Mouse (Mus musculus) embryonic facial prominence, embryonic 12.5 days (tissue): Measurements from ENCODE around the gene Scrn1. TPM values are rescaled to one million over a fixed set of nuclear protein-coding genes. Genes with fewer than 3 reads are reported as not detected.

Source experiments
- ATAC-seq: fragments of 200-750 bp; cut with Nextera tagmentation; 2 replicates; pipeline ENCODE4 v1.8.0; 2017; ENCODE audit not compliant: insufficient number of reproducible peaks, insufficient read depth, low FRiP score, low TSS enrichment
- H3K27ac ChIP-seq: fragments of 300-500 bp; sonication (generic); 2 replicates; pipeline ENCODE4 v1.5.1; 2016; ENCODE audit warnings: mild to moderate bottlenecking
- H3K27me3 ChIP-seq: fragments of 300-500 bp; sonication (generic); 2 replicates; pipeline ENCODE4 v1.6.1; 2016; ENCODE audit warnings: mild to moderate bottlenecking, moderate library complexity
- H3K36me3 ChIP-seq: fragments of 300-500 bp; sonication (generic); 2 replicates; pipeline ENCODE4 v1.6.1; 2016; ENCODE audit warnings: mild to moderate bottlenecking
- H3K4me1 ChIP-seq: fragments of 300-500 bp; sonication (generic); 2 replicates; pipeline ENCODE4 v1.6.1; 2016
- H3K4me2 ChIP-seq: fragments of 300-500 bp; sonication (generic); replicated peaks from 2 replicates; pipeline ENCODE4 v1.6.1; 2016; ENCODE audit warnings: mild to moderate bottlenecking, moderate library complexity
- H3K4me3 ChIP-seq: fragments of 300-500 bp; sonication (generic); 2 replicates; pipeline ENCODE4 v1.5.1; 2016; ENCODE audit warnings: mild to moderate bottlenecking
- H3K9ac ChIP-seq: fragments of 300-500 bp; sonication (generic); 2 replicates; pipeline ENCODE4 v1.6.1; 2016; ENCODE audit warnings: mild to moderate bottlenecking, moderate library complexity
- H3K9me3 ChIP-seq: fragments of 300-500 bp; sonication (generic); 2 replicates; pipeline ENCODE4 v1.6.1; 2016; ENCODE audit warnings: mild to moderate bottlenecking, moderate library complexity
- WGBS: fragments of 180-500 bp; shearing (Covaris S2); methylation state at CpG from one replicate; pipeline ENCODE4 v1.1.7; 2016; 5-methylcytosine and 5-hydroxymethylcytosine counted together
- polyA plus RNA-seq: library from polyadenylated mRNA; unstranded; fragments of >200 nt; fragmentation: Nextera tagmentation; extraction: Ambion mirVana; gene quantifications from 2 replicates; pipeline ENCODE4 v1.2.1, GENCODE M21; 2016

The Scrn1 gene
- polyA plus RNA-seq, 1 experiment from 2014 or later: 27.2 TPM

DNA sequence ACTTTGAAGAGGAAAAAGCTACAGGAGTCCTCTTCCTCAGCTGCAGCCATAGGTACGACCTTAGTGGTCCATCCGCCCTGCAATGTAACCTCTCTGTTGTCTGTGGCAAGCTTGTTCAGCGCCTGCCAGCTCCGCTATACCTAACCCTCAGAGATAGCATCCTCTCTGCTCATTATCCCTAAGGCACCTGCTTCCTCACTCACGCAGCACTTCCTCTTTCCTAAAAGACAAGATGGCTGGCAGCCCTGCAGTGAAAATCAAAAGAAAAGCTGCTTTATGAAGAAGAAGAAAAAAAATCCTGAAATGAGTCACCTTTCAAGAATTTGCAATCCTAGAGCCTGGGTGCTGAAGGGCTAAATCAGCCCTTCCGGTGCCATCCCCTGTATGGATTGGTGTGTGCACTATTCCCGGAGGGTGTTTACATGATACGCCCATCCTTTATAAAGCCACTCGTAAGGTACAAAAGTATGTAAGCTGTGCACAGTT lies 1.7 kb downstream of the Scrn1 start:
- Histone ChIP-seq H3K27ac (no peak overlapping the region), H3K27me3 (peaks cover 8% of the 10 kb centered on the region; the same call in 1 of the 2 replicates), H3K4me2 (peak overlapping the region; percentile 92), H3K9me3 (no peaks in the 10 kb centered on the region), H3K36me3 (no peaks in the 10 kb centered on the region), H3K4me1 (peaks cover 18% of the 10 kb centered on the region), H3K9ac (no peak overlapping the region), H3K4me3 (no peak overlapping the region)
- peak; percentile 52; the same call in 1 of the 2 replicates for ATAC-seq
- WGBS: 59% methylated on average over 9 of the region's 9 CpGs

DNA sequence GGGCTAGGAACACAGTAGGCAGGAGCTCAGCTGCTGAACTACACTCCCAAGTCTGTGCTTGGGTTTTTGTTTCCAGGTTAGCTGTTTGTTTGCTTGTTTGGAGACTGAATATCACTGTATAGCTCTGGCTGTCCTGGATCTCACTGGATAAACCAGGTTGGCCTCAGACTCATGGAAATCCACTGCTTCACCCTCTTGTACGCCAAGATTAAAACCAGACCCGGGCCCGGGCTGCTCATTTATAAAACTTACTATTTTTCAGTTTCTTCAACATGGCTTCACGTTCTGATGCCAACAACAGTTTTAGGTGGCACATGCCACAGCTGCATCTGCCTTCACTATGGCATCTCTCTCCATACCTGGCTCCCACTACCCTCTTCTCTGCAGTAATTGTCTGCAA lies 2.7 kb downstream of the Scrn1 start:
- Histone ChIP-seq H3K27me3 (peaks cover 8% of the 10 kb centered on the region; the same call in 1 of the 2 replicates), H3K4me3 (no peak overlapping the region), H3K9me3 (no peaks in the 10 kb centered on the region), H3K27ac (no peak overlapping the region), H3K4me2 (no peak overlapping the region), H3K9ac (no peak overlapping the region), H3K4me1 (peaks cover 17% of the 10 kb centered on the region), H3K36me3 (no peaks in the 10 kb centered on the region)
- WGBS: 71% methylated on average over 4 of the region's 4 CpGs
- ATAC-seq: no peak

DNA sequence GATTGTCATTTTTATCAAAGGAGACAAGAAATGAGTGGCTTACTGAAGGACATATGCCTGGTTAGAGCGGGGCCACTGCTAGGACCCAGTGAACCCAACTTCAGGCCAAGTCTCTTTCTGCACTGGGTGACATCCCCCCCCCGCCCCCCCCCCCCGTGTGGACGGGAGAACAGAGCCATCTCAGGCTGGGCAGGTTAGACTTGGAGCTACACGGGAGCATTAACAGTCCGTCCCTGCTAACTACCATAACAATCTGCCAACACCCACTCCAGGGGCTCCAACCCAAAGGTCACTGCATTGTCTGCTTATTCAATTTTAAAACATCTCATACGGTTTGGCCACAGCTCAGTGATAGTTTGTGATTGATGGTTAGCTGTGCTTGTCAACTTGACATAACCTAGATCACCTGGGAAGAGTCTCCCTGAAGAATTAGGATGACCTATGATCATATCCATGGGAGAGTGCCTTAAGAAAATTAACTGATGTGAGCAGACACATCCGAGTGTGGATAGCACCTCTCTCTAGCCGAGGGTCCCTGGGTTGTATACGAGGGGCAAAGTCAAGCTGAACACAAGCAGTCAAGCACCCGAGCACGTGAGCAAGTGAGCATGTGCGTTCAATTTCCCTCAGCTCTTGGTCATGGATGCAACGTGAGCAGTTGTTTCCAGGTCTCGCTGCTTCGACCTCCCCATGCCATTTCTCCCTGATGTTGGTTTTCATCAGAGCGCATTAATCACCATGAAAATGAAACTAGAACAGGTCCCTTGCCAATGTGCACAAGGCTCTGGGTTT lies 4.1 kb downstream of the Scrn1 start:
- Histone ChIP-seq H3K4me3 (no peak overlapping the region), H3K4me2 (no peak overlapping the region), H3K9ac (no peak overlapping the region), H3K9me3 (no peaks in the 10 kb centered on the region), H3K36me3 (no peaks in the 10 kb centered on the region), H3K27me3 (peaks cover 8% of the 10 kb centered on the region; the same call in 1 of the 2 replicates), H3K27ac (no peak overlapping the region), H3K4me1 (peaks cover 17% of the 10 kb centered on the region)
- WGBS: 68% methylated on average over 15 of the region's 17 CpGs
- no peak for ATAC-seq

DNA sequence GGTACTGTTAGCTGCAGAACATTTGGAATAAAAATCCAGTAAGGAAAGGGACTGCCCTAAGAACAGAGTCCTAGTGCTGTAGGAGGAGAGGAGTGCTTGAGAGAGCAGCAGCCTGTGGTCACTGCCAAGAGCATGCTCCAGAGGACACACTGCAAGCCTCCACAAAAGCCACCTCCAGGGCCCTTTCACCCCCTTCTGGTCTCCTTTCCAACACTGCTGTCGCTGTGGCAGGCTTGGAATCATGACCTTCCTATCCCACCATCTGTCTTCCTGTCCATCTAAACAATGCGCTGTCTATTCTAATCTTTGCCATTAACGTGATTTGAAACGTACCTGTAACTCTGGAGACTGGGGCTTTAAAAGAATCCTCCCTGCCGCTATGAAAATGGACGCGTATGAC lies 7.8 kb downstream of the Scrn1 start:
- Histone ChIP-seq H3K4me3 (no peak overlapping the region), H3K9me3 (no peaks in the 10 kb centered on the region), H3K27ac (no peak overlapping the region), H3K9ac (no peak overlapping the region), H3K36me3 (no peaks in the 10 kb centered on the region), H3K4me1 (peaks cover 5% of the 10 kb centered on the region; the same call in 1 of the 2 replicates), H3K27me3 (0 out of 2 replicates have a peak, but pooled peaks cover 1% of the 10 kb centered on the region), H3K4me2 (no peak overlapping the region)
- WGBS: 67% methylated on average over 7 of the region's 7 CpGs
- ATAC-seq: no peak

DNA sequence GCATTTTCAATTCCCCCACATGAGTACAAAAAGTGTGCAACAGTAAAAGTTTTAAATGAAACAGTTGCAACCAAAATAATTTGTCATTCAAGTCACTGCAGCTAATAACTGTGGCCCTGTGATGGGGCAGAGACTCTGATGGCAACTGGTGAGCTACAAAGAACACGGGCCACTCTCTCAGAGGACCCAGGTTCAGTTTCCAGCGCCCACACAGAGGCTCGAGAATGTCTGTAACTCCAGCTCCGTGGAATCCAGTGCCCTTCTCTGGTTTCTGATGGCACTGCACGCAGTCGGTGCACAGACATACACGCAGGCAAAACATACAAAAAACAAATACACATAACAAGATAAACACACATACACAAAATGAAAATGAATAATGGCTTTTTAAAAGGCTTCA lies 8.6 kb downstream of the Scrn1 start:
- H3K4me1 ChIP-seq: peaks cover 5% of the 10 kb centered on the region; the same call in 1 of the 2 replicates
- 88% methylated on average over 7 of the region's 7 CpGs for WGBS

DNA sequence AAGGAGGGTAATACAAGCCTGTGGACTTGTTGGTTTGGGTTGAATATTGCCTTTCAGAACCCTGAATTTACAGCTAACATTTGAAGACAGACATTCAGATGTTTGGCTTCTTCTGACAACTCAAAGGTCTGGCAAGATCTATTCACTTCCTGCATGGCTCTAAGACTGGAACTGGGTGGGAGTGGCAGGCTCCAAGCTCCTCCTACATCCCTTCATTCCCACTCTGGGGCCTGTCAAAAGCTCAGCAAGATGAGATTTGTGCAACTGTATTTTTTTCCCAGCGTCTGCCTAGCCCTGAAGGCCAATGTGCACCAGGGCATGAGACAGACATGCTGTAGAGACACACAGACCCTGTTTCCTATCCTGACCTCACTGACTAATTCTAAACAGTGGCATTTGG lies 10.5 kb downstream of the Scrn1 start:
- H3K27me3 ChIP-seq: no peaks in the 10 kb centered on the region
- WGBS: 71% methylated on average over 1 of the region's 1 CpGs
- H3K4me1 ChIP-seq: peaks cover 5% of the 10 kb centered on the region; the same call in 1 of the 2 replicates
- H3K9me3 ChIP-seq: no peaks in the 10 kb centered on the region
- ATAC-seq: no peak
- no peak overlapping the region for H3K4me2 ChIP-seq
- no peaks in the 10 kb centered on the region for H3K36me3 ChIP-seq
- H3K4me3 ChIP-seq: no peak overlapping the region
- no peak overlapping the region for H3K9ac ChIP-seq
- no peak overlapping the region for H3K27ac ChIP-seq

More for the DNA sequence above, 8.6 kb downstream of the Scrn1 start:
- H3K9me3 ChIP-seq: no peaks in the 10 kb centered on the region
- H3K36me3 ChIP-seq: no peaks in the 10 kb centered on the region
- no peak for ATAC-seq
- H3K27ac ChIP-seq: no peak overlapping the region
- H3K4me2 ChIP-seq: no peak overlapping the region
- H3K27me3 ChIP-seq: no peaks in the 10 kb centered on the region
- no peak overlapping the region for H3K4me3 ChIP-seq
- no peak overlapping the region for H3K9ac ChIP-seq

DNA sequence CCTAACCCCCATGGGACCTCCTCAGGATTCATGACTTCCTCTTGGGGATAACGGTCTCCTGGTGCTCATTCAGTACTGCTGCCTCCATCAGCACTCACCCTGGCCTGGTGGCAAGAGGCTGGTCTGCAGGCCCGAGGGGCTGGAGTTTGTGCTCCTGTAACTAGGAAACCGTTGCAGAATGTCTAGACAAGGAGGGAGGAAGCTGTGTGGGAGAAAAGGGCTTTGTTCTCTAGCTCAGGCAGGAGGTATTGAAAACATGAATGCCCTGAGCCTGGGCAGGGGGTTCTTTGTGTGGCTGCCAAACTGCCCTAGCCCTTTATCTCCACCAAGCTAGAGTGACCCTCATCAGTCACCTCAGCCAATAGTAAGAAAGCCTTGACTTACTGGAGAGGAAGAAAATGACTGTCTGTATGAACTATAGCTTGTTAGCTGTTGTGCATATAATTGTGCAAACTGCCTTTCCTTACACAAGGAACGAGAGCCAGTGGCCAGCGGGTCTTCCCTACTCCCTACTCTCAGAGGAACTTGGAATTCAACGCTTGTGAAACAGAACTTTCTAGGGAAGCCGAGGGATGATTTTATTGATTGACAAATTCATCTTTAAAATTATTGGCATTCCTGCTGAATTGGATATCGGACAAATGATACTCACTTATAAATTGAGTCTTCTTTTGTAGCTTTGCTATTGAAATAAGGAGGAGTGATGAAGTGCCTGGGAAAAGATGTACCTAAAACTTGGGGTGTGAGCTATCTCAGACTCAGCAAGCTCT lies 11.8 kb downstream of the Scrn1 start:
- Histone ChIP-seq H3K27ac (peak overlapping the region; percentile 57; the same call in 1 of the 2 replicates), H3K36me3 (no peaks in the 10 kb centered on the region), H3K27me3 (no peaks in the 10 kb centered on the region), H3K4me2 (no peak overlapping the region), H3K9ac (no peak overlapping the region), H3K9me3 (no peaks in the 10 kb centered on the region), H3K4me1 (peaks cover 5% of the 10 kb centered on the region; the same call in 1 of the 2 replicates), H3K4me3 (no peak overlapping the region)
- WGBS: 35% methylated on average over 8 of the region's 8 CpGs
- ATAC-seq: peak; percentile 72

DNA sequence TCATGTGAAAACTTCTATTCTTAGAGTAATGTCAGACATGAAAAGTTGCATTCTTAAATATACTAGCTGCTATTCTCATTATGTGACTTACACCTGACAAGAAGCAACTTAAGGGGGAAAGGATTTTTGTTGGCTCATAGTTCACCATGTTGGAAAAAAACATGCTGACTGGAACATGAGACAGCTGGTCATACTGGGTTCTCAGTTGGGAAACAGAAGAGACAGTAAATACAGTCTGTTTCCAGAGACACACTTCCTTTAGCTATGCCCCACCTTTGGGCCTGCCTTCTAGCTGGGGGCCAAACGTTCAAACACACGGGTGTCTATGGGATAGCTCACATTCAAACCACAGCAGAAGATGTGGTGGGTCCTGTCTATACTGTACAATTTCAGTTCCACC lies 12.7 kb downstream of the Scrn1 start:
- H3K27ac ChIP-seq: no peak overlapping the region
- H3K4me1 ChIP-seq: peaks cover 5% of the 10 kb centered on the region; the same call in 1 of the 2 replicates
- no peak overlapping the region for H3K4me3 ChIP-seq
- H3K9me3 ChIP-seq: no peaks in the 10 kb centered on the region
- 80% methylated on average over 2 of the region's 2 CpGs for WGBS
- no peak overlapping the region for H3K9ac ChIP-seq
- no peak for ATAC-seq
- H3K36me3 ChIP-seq: no peaks in the 10 kb centered on the region
- H3K27me3 ChIP-seq: no peaks in the 10 kb centered on the region
- H3K4me2 ChIP-seq: no peak overlapping the region

DNA sequence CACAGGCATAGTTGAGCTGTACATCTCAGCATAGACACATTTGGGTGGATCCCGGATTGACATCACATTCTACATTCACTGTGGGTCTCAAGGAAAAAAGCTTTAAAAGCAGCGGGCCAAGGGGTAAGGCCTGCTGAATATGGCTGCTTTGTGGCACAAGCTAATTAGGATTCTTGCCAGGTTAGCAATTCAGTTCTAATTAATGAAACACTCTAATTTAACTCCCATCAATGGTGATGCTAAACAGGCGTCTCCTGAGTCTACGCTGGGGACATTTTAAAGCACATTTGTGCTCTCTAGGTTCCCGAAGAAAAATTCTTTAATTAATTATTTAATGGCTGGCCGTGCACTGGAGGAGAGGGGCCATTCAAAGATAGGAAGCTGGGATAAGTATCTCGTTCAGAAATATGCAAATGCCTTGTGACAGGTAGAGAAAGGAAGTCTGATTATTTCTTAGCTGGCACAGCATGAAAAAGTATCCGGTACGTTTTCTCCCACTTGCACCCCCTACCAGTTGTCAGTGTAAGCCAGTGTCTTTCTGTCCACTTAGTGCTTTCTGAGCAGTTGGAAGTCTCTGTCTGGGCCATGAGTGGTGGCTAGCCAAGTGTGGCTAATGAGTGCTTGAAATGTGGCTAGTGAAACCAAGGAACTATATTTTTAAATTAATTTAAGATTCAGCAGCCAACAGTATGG lies 13.4 kb downstream of the Scrn1 start:
- no peak for ATAC-seq
- Histone ChIP-seq H3K27me3 (no peaks in the 10 kb centered on the region), H3K4me1 (peaks cover 12% of the 10 kb centered on the region), H3K9me3 (no peaks in the 10 kb centered on the region), H3K36me3 (no peaks in the 10 kb centered on the region), H3K4me2 (no peak overlapping the region), H3K4me3 (no peak overlapping the region), H3K9ac (no peak overlapping the region), H3K27ac (no peak overlapping the region)
- 65% methylated on average over 9 of the region's 9 CpGs for WGBS

DNA sequence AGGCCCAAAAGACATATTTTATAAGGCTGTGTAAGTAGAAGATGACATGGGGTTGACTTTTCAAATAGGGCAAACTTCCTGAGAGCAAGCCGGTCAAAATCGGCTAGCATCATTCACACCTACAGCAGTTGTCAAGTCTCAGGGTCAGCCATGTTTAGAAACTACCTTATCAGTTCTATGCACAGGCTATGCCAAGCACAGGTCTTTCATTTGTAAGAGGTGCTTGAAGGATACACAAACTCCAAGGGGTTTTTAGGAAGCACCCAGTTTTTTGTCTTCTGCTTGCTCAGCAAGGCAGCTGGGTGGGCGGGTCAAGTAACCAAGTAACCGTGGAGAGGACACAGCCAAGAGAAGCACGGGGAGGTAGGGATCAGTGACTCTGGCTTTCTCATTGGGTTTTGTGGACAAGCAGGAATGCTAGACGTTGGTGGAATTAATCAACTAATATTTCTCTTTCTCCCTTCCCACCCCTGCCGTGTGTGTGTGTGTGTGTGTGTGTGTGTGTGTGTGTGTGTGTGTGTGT lies 15.4 kb downstream of the Scrn1 start:
- ATAC-seq: no peak
- no peak overlapping the region for H3K4me3 ChIP-seq
- no peak overlapping the region for H3K27ac ChIP-seq
- H3K9ac ChIP-seq: no peak overlapping the region
- peaks cover 12% of the 10 kb centered on the region for H3K4me1 ChIP-seq
- H3K9me3 ChIP-seq: no peaks in the 10 kb centered on the region
- no peaks in the 10 kb centered on the region for H3K36me3 ChIP-seq
- WGBS: 71% methylated on average over 7 of the region's 7 CpGs
- H3K27me3 ChIP-seq: no peaks in the 10 kb centered on the region
- H3K4me2 ChIP-seq: no peak overlapping the region

DNA sequence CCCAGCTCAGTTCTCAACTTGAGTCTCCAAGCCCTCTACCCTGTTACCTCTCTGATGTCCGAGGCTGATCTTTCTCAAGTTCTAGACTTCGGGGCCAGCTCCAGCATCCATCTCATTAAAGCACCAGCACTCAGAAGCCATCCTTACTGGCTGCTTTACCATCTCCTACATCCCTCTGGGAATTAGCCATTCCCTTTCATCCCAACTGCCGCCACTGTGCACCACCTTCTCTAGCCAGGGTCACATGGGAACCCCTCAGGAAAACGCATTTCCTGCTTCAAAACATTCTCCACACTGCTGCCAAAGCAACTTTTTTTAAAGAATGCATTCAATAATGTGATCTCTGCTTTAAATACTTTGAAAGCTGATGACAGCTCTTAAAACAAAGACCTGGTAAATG lies 17.0 kb downstream of the Scrn1 start:
- H3K27ac ChIP-seq: no peak overlapping the region
- no peak overlapping the region for H3K4me2 ChIP-seq
- no peak for ATAC-seq
- H3K36me3 ChIP-seq: no peaks in the 10 kb centered on the region
- peaks cover 14% of the 10 kb centered on the region for H3K4me1 ChIP-seq
- H3K9me3 ChIP-seq: no peaks in the 10 kb centered on the region
- H3K4me3 ChIP-seq: no peak overlapping the region
- no peaks in the 10 kb centered on the region for H3K27me3 ChIP-seq
- H3K9ac ChIP-seq: no peak overlapping the region
- WGBS: 63% methylated on average over 4 of the region's 4 CpGs
